Mouse (Mus musculus): Measurements from ENCODE around the gene Rhot1.

DNA sequence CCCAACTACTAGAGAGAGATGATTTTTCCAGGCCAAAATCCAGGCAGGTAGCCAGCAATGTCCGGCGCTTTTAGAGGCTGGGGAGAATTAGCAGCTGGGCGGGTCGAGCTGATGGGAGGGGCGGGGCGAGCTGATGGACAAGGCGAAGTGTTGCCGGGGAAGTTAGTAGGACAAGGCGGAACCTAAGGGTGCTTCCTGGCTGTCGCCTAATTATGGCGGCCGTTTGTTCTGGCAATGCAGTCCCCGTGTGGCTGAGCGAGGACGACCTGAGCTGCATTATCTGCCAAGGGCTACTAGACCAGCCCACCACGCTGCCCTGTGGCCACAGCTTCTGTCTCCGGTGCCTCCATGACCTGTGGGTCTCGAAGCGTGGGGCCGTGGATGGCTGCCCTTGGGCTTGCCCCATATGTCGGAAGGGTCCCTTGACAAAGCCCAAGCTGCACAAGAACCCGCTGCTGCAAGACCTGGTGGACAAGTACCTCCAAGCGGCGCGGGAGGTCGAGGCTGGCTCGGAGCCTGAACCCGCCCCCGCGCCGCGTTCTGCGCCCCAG is 25.0 kb upstream of the Rhot1 start, which contains the start of gene Rnf135:
- TF ChIP-seq CTCF (IDR thresholded peaks at IDR 0.05; ENCODE audit: low read depth) (no peak), EP300 (IDR thresholded peaks at IDR 0.05; ENCODE audit: low read depth) (no peak)
